Mouse (Mus musculus) small intestine, adult 2 months (tissue): ENCODE measurements at regions not wholly inside any gene's neighbourhood (a gene's known extent, or its start where the extent isn't known, plus 50 kb on each side); places are given as distances from the start of the nearest gene placed in this dataset.

ENCODE experiments used
- H3K27ac ChIP-seq: fragments of 200-500 bp; 2 replicates; pipeline ENCODE4 v1.5.1; 2012; ENCODE audit warnings: low read depth, low read length, control low read depth, inconsistent platforms; ENCODE audit not compliant: insufficient read depth
- H3K27me3 ChIP-seq: fragments of 200-500 bp; 2 replicates; pipeline ENCODE4 v1.6.1; 2012; ENCODE audit warnings: mild to moderate bottlenecking, moderate library complexity, low read length, inconsistent platforms; ENCODE audit not compliant: control insufficient read depth, insufficient read depth
- H3K36me3 ChIP-seq: fragments of 200-500 bp; 2 replicates; pipeline ENCODE4 v1.6.1; 2012; ENCODE audit warnings: mild to moderate bottlenecking, low read length, control low read depth, inconsistent platforms; ENCODE audit not compliant: control insufficient read depth, insufficient read depth
- H3K4me1 ChIP-seq: fragments of 200-500 bp; 2 replicates; pipeline ENCODE4 v1.6.1; 2012; ENCODE audit warnings: low read length, inconsistent platforms, mixed read lengths; ENCODE audit not compliant: control insufficient read depth, insufficient read depth, insufficient read length
- H3K4me3 ChIP-seq: fragments of 200-500 bp; 2 replicates; pipeline ENCODE4 v1.5.1; 2012; ENCODE audit warnings: low read depth, mild to moderate bottlenecking, control low read depth, inconsistent platforms, low read length, moderate library complexity
- CTCF ChIP-seq: fragments of 200-500 bp; IDR thresholded peaks from 2 replicates; pipeline ENCODE4 v1.5.1; 2012; ENCODE audit warnings: low read depth, mild to moderate bottlenecking, control low read depth, inconsistent platforms, low read length, moderate library complexity, mixed read lengths; ENCODE audit not compliant: insufficient replicate concordance, insufficient read length; ENCODE audit errors: extremely low read depth
- POLR2A ChIP-seq: fragments of 200-500 bp; IDR thresholded peaks from 2 replicates; pipeline ENCODE4 v1.6.1; 2012; ENCODE audit warnings: low read depth, mild to moderate bottlenecking, control low read depth, inconsistent platforms, low read length, moderate library complexity
- WGBS: fragments of 180-500 bp; shearing (Covaris S2); methylation state at CpG from one replicate; pipeline ENCODE4 v1.1.7; 2018; 5-methylcytosine and 5-hydroxymethylcytosine counted together

GRCm38 (mm10) chr11:23996250-23996649 is 78.6 kb downstream of the A830031A19Rik start:
- H3K27ac ChIP-seq = no peak overlapping the region
- 58% methylated on average over 9 of the region's 9 CpGs for WGBS
- TF ChIP-seq POLR2A (no peak), CTCF (no peak)
- H3K27me3 ChIP-seq = no peaks in the 10 kb centered on the region
- no peaks in the 10 kb centered on the region for H3K36me3 ChIP-seq
- H3K4me1 ChIP-seq = no peaks in the 10 kb centered on the region
- no peak overlapping the region for H3K4me3 ChIP-seq

DNA sequence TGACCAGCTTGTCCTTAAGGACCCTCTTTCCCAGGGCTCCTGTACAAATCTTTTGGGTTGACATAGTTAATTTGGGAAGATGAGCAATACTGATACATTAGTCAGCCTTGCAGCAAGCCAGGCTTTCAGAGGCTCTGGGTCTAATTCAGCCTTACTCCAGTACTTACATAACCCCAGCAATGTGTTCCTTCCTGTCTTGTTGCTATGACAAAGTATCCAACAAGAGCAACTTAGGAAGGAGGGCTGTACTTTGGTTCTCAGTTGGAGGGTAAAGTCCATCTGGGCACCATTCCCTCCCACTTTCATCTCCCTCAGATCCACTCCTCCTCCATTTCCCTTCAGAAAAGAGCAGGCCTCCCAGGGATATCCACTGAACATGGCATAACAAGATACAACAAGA is 80.7 kb downstream of the A830031A19Rik start:
- H3K27me3 ChIP-seq = no peaks in the 10 kb centered on the region
- H3K4me1 ChIP-seq = no peaks in the 10 kb centered on the region
- H3K4me3 ChIP-seq = no peak overlapping the region
- TF ChIP-seq POLR2A (no peak), CTCF (no peak)
- H3K27ac ChIP-seq = no peak overlapping the region
- no peaks in the 10 kb centered on the region for H3K36me3 ChIP-seq

DNA sequence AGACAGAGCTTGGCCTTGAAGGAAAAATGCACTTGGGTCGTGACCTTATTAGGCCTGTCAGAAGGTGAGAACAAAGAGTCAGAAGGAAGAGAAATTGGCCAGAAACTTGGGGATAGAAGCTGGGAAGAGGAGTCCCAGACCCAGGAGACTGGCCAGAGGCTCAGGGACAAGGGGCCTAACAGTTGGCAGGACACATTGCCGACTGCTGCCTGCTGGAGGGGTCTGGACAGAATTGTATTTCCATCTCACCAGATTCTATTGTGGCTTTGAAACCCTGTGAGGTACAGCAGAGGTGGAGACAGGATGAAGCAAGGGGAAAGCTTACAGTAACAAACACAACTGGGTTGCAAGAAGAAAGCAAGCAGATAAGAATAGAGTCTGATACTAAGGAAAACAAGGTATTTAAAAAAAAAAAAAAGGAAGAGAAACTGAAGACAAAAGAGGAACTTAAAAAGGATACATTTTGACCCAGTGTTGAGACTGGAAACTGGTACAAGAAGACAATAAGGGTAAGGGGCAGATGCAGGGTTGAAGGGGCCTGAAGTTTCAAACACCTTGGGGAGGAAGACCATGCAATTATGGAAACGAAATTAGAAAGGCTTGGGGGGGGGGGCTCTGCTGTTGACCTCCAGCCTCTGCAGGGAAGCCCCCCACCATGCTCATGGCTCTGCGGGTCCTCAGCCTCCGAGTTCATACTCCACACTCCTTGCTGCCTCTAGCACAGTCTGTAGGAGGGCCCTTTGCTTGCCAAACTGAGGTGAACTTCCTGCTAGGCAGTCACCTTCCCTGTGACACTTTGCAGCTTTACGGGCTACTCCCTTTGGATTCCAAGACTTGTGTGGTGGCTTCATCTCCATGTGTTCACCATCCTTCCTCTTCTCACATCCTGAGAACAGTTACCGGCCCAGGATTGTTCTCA is 87.1 kb downstream of the A830031A19Rik start:
- WGBS = 60% methylated on average over 7 of the region's 7 CpGs
- no peaks in the 10 kb centered on the region for H3K36me3 ChIP-seq
- no peaks in the 10 kb centered on the region for H3K27me3 ChIP-seq
- TF ChIP-seq POLR2A = no peak
- no peak overlapping the region for H3K27ac ChIP-seq
- no peaks in the 10 kb centered on the region for H3K4me1 ChIP-seq
- H3K4me3 ChIP-seq = no peak overlapping the region

DNA sequence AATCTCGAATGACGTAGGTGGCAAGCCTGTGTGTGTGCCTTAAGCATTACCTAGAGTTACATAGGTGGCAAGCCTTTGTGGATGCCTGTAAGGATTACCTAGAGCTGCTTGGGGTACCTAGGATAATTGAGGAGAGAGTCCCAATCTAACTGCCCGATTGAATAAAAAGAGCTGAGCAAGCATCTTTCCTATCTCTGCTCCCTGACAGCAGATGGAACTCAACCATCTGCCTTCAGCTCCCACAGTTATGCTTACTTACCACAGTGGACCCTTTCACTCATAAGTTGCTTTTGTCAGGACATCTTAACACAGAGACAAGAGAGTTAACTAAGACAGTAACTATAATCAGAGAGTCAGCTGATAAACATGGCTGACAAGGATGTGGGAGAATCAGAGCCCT is 89.6 kb downstream of the A830031A19Rik start:
- WGBS = 86% methylated on average over 3 of the region's 3 CpGs
- Histone ChIP-seq H3K36me3 (no peaks in the 10 kb centered on the region), H3K4me1 (no peaks in the 10 kb centered on the region), H3K4me3 (no peak overlapping the region), H3K27me3 (no peaks in the 10 kb centered on the region), H3K27ac (no peak overlapping the region)
- TF ChIP-seq CTCF (no peak), POLR2A (no peak)

DNA sequence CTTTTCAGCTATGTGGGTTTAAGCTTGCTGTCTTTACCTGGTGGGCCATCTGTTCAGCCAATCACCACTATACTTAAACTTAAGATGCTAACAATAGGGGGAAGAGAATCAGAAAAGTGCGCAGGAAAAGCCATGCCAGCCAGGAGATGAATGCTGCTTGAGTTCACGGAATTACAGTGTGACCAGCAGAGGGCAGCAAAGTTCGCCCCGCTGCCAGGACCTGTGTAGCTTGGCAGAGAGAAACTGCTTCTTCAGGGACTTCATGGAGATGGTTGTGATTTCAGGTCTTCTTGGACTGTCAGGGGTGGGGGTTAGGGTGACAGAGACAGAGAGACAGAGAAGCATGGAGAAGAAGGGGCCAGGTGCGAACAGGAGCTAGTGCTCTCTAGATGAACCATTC is 84.3 kb upstream of the Papolg start:
- Histone ChIP-seq H3K36me3 (no peaks in the 10 kb centered on the region), H3K4me3 (no peak overlapping the region), H3K27ac (no peak overlapping the region), H3K4me1 (no peaks in the 10 kb centered on the region), H3K27me3 (no peaks in the 10 kb centered on the region)
- 9% methylated on average over 5 of the region's 5 CpGs for WGBS
- TF ChIP-seq CTCF (peak; percentile 91; the same call in 1 of the 2 replicates), POLR2A (no peak)

DNA sequence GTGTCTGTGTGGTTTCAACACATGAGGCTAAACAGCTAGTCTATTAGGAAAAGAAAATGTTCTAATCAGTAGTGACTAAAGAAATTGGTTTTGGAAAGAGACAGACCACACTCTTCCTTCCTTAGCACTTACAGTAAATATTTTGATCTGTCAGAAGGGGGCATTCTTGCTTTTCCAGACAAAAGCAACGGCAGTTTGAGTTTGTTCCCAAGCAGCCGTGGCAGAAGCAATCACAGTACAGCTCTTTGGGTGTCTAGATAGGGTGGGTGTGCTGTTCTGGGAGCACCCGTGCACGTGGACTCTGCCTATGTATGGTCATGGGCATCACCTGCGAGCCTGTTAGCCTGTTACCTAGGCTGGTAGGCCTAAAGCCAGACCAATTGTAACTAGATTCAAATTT is 83.2 kb upstream of the Papolg start:
- no peaks in the 10 kb centered on the region for H3K36me3 ChIP-seq
- H3K4me3 ChIP-seq = no peak overlapping the region
- no peaks in the 10 kb centered on the region for H3K27me3 ChIP-seq
- H3K27ac ChIP-seq = no peak overlapping the region
- TF ChIP-seq POLR2A = no peak
- no peak for TF ChIP-seq CTCF
- 61% methylated on average over 5 of the region's 5 CpGs for WGBS
- no peaks in the 10 kb centered on the region for H3K4me1 ChIP-seq

- TF ChIP-seq CTCF (no peak), POLR2A (no peak)
- Histone ChIP-seq H3K4me3 (no peak overlapping the region), H3K36me3 (no peaks in the 10 kb centered on the region), H3K4me1 (no peaks in the 10 kb centered on the region), H3K27me3 (no peaks in the 10 kb centered on the region), H3K27ac (no peak overlapping the region)
- 68% methylated on average over 8 of the region's 8 CpGs for WGBS
Measured at GRCm38 (mm10) chr11:23977096-23977495, 82.0 kb upstream of the Papolg start.
